Mouse (Mus musculus): Measurements from ENCODE around the gene Mgarp. TPM values are rescaled to one million over a fixed set of nuclear protein-coding genes. Genes with fewer than 3 reads are reported as not detected.
"Not testable (repeated sequence)": the region's sequence is repeated elsewhere in the genome, so short reads cannot be mapped to it uniquely, and the experiment has no call there.

Gene Mgarp
- polyA plus RNA-seq, 1 experiment from 2014 or later: 14.5 TPM

DNA sequence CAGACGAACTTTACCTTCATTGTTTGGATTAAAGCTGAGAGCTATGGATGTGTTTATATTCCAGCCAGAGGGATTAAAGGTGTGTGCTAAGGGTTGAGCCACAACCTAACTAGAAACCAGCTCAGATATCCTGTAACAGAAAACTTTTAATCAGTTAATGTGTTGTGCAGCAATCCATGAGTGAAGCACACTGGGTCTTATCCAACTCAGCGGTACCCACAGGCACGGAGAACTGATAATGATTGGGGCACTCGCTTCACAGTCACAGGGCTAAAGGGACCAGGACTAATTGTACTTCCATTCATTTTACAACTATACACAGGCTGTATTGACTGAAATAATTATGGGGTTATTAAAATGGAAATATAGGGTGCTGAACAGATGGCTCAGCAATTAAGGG, 29.6 kb downstream of the Mgarp start:
- ATAC-seq (ENCODE audit: insufficient number of reproducible peaks, low FRiP score): no peak
- WGBS: 55% methylated on average over 4 of the region's 4 CpGs

DNA sequence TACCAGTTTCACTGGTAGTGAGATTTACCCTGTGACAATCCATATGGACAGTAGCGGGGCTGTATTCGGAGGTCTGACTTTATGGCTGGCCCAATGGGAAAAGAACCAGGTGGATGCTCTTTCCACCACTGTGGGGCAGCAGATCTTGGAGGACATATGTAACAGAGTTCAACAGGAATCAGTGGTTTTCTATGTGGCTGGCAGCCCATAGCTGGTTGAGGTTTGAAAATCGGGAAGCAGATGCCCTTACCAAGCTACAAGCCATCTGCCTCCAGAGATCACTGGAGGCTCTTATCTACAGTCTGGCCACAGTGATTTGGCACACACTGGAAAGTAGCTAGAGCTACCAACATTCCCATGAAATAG, 31.0 kb downstream of the Mgarp start:
- Histone ChIP-seq H3K4me2 (peak overlapping the region; percentile 86), H3K36me3 (no peaks in the 10 kb centered on the region), H3K9ac (peak overlapping the region; percentile 55; the same call in 1 of the 2 replicates), H3K4me1 (replicated peaks) (peaks cover 12% of the 10 kb centered on the region), H3K27me3 (replicated peaks) (no peaks in the 10 kb centered on the region), H3K4me3 (peak overlapping the region; percentile 56), H3K27ac (ENCODE audit: poor library complexity, severe bottlenecking) (peak overlapping the region; percentile 45; the same call in 1 of the 2 replicates), H3K9me3 (replicated peaks) (no peaks in the 10 kb centered on the region)
- ATAC-seq (ENCODE audit: insufficient number of reproducible peaks, low FRiP score): no peak
- WGBS: 6% methylated on average over 3 of the region's 3 CpGs

More for the DNA sequence above, 29.6 kb downstream of the Mgarp start:
- Histone ChIP-seq H3K4me3 (no peak overlapping the region), H3K4me1 (replicated peaks) (peaks cover 12% of the 10 kb centered on the region), H3K36me3 (no peaks in the 10 kb centered on the region), H3K9me3 (replicated peaks) (no peaks in the 10 kb centered on the region), H3K9ac (no peak overlapping the region), H3K27me3 (replicated peaks) (no peaks in the 10 kb centered on the region), H3K4me2 (no peak overlapping the region), H3K27ac (ENCODE audit: poor library complexity, severe bottlenecking) (no peak overlapping the region)

DNA sequence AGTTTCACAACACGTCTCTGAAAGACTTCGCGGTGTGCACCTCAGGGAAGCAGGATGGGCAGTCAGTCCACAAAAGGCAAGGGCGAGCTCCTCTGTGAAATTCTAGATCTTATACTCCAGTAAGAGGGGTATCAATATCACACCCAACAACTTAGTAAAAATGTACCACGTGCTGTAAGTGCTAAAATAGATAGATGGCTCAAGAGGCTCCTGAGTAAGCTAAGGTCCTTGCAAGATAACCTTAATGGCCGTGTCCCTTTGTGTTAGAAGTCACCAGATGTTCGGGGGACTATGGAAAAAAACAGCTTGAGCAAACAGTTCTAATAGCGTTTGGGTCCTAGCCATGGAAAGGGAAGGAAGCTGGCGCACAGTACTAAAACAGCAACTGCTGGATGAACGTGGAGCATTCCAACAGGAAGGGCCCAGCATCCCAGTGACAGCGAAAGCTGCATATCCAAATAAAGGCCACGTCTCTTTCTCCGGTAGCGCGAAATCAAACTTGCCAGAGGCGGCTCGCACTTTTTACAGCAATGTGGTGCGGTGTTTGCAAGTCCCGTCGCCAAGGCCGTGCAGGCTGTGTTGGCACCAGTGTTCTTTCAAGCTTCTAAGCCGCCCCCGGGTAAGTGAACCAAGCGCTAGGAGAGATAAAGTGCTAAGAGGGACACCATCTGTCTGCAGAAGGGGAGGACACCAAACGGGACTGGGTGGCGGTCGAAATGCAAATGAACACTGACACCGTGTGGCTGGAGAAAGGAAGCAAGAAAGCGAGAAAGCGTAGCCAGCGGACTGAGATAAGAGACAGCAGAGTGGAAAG, 31.6 kb downstream of the Mgarp start:
- no peaks in the 10 kb centered on the region for H3K27me3 ChIP-seq (replicated peaks)
- 6% methylated on average over 31 of the region's 31 CpGs for whole genome bisulfite sequencing
- no peaks in the 10 kb centered on the region for H3K36me3 ChIP-seq
- peak overlapping the region; percentile 55 for H3K9ac ChIP-seq
- peak overlapping the region; percentile 86 for H3K4me2 ChIP-seq
- H3K4me3 ChIP-seq: peak overlapping the region; percentile 56
- peaks cover 12% of the 10 kb centered on the region for H3K4me1 ChIP-seq (replicated peaks)
- H3K27ac ChIP-seq (ENCODE audit: poor library complexity, severe bottlenecking): peak overlapping the region; percentile 45; the same call in 1 of the 2 replicates
- peak; percentile 84 for ATAC-seq (ENCODE audit: insufficient number of reproducible peaks, low FRiP score)
- no peaks in the 10 kb centered on the region for H3K9me3 ChIP-seq (replicated peaks)

DNA sequence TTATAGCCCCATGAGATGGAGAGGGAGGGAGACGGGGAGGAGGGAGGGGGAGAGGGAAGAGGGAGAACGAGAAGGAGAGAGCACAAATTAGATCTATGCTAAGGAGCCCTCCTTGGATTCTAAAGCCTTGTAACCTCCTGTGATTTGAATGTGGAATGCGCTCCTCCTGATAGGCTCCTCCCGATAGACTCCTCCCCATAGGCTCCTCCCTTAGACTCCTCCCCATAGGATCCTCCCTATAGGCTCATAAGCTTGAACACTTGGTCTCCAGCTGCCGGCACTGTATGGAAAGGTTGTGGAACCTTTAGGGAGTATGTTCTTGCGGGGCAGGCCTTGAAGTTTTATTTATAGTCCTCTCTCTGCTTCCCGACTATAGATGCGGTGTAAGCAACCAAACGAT, 35.5 kb downstream of the Mgarp start:
- WGBS: 28% methylated on average over 9 of the region's 9 CpGs
- no peak for ATAC-seq (ENCODE audit: insufficient number of reproducible peaks, low FRiP score)

DNA sequence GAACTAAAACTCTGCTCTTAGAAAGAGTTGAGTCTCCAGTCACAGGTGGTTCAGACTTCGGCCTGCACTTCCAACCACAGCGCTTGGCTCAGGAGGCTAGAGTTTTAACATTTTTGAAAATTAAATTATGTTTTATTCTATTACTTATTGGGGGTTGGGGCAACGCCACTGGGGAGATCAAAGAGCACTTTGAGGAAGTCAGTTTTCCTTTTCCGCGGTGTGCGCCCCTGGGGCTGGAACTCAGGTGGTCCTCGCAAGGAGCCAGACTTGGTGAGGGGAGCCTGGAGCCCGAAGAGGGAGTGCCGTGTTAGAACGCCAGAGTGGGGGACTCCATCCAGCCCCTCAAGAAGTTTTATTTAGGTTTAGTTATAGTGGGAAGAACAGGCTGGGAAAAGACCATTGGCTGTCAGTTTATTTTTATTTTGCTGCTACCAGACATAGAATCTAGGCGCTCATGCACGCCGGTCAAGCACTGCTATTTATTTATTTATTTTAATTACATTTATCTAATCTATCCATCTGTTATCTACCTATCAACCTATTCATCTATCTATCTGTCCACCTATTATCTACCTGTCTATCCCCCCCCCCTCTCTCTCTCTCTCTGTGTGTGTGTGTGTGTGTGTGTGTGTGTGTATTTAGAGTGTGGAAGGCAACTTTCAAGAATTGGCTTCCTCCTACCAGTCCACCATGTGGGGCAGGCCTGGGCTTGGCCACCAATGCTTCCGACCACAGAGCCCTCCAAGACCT, 36.8 kb downstream of the Mgarp start:
- no peaks in the 10 kb centered on the region for H3K9me3 ChIP-seq (replicated peaks)
- peaks cover 17% of the 10 kb centered on the region for H3K4me1 ChIP-seq (replicated peaks)
- peak overlapping the region; percentile 84 for H3K4me2 ChIP-seq
- no peaks in the 10 kb centered on the region for H3K36me3 ChIP-seq
- H3K9ac ChIP-seq: no peak overlapping the region
- no peak overlapping the region for H3K27ac ChIP-seq (ENCODE audit: poor library complexity, severe bottlenecking)
- no peaks in the 10 kb centered on the region for H3K27me3 ChIP-seq (replicated peaks)
- H3K4me3 ChIP-seq: peak overlapping the region; percentile 66
- 22% methylated on average over 14 of the region's 14 CpGs for WGBS
- ATAC-seq (ENCODE audit: insufficient number of reproducible peaks, low FRiP score): 0 out of 2 replicates have a peak, but pooled peaks have one; percentile 5

More for the DNA sequence above, 35.5 kb downstream of the Mgarp start:
- no peaks in the 10 kb centered on the region for H3K9me3 ChIP-seq (replicated peaks)
- H3K4me3 ChIP-seq: no peak overlapping the region
- H3K27me3 ChIP-seq (replicated peaks): no peaks in the 10 kb centered on the region
- H3K4me2 ChIP-seq: peak overlapping the region; percentile 22
- peaks cover 26% of the 10 kb centered on the region for H3K4me1 ChIP-seq (replicated peaks)
- H3K27ac ChIP-seq (ENCODE audit: poor library complexity, severe bottlenecking): no peak overlapping the region
- H3K36me3 ChIP-seq: no peaks in the 10 kb centered on the region
- no peak overlapping the region for H3K9ac ChIP-seq

DNA sequence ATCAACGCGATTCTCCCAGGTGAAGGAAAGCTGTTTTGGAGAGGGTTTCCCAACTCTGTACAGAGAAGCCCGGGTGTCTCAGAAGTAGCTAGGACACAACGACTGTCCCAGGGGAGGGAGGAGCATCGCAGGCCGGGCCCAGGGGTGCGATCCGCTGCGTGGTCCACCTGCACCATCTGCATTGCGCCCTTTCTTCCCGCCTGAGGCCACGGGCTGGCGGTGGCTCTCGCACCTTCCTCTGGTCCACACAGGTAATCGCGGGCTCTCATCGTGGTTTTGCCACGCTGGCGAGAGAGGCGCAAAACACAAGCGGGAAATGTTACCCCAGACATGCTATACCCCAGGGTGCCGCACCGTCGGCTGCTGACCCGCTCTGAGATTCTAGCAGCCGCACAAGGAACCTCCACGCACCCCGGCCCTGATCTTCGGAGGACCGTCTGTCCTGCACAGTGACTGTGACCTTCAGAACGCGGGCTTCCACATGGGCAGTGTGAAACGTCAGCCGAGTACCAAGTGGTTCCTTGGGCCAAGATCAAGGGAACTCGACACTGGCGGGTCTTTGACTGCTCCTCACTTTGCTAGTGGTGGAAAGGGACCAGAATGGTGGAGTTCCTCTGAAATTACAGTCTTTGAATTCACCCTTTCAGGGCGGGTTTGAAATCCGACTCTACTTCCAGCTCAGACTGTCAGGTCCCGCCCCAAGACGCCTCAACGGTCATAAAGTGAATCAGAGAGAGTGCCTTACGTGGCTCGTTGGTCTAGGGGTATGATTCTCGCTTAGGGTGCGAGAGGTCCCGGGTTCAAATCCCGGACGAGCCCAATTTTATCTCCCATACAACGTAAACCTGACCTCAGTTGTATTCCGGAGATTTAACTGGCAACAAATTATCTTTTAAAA, 37.6 kb downstream of the Mgarp start:
- H3K27me3 ChIP-seq (replicated peaks): no peaks in the 10 kb centered on the region
- peak overlapping the region; percentile 84 for H3K4me2 ChIP-seq
- WGBS: under 1% methylated on average over 50 of the region's 50 CpGs
- peak overlapping the region; percentile 50 for H3K27ac ChIP-seq (ENCODE audit: poor library complexity, severe bottlenecking)
- no peaks in the 10 kb centered on the region for H3K9me3 ChIP-seq (replicated peaks)
- peak overlapping the region; percentile 78 for H3K9ac ChIP-seq
- peaks cover 14% of the 10 kb centered on the region for H3K4me1 ChIP-seq (replicated peaks)
- peak overlapping the region; percentile 66 for H3K4me3 ChIP-seq
- peak; percentile 82 for ATAC-seq (ENCODE audit: insufficient number of reproducible peaks, low FRiP score)
- H3K36me3 ChIP-seq: no peaks in the 10 kb centered on the region

DNA sequence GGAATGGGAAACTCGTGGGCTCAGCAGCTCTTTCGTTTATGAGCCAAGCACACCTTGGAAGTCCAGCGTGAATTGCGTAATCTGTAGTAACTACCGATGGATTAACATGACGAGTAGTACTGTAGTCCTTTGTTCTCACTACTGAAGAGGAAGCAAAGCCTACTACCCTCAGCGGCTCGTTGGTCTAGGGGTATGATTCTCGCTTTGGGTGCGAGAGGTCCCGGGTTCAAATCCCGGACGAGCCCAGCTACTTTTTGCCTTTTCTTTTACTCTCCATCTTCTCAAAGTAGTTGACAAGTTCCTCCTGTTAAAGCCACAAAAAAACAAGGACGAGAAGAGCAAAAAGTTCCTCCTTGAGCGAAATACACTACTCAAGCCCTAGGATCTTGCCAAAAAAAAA, 38.4 kb downstream of the Mgarp start:
- H3K4me1 ChIP-seq (replicated peaks): peaks cover 14% of the 10 kb centered on the region
- WGBS: 5% methylated on average over 15 of the region's 15 CpGs
- peak overlapping the region; percentile 66 for H3K4me3 ChIP-seq
- no peaks in the 10 kb centered on the region for H3K9me3 ChIP-seq (replicated peaks)
- H3K27me3 ChIP-seq (replicated peaks): no peaks in the 10 kb centered on the region
- H3K4me2 ChIP-seq: peak overlapping the region; percentile 84
- H3K36me3 ChIP-seq: no peaks in the 10 kb centered on the region
- 0 out of 2 replicates have a peak, but pooled peaks have one; percentile 34 for ATAC-seq (ENCODE audit: insufficient number of reproducible peaks, low FRiP score)
- H3K9ac ChIP-seq: no peak overlapping the region
- H3K27ac ChIP-seq (ENCODE audit: poor library complexity, severe bottlenecking): no peak overlapping the region

DNA sequence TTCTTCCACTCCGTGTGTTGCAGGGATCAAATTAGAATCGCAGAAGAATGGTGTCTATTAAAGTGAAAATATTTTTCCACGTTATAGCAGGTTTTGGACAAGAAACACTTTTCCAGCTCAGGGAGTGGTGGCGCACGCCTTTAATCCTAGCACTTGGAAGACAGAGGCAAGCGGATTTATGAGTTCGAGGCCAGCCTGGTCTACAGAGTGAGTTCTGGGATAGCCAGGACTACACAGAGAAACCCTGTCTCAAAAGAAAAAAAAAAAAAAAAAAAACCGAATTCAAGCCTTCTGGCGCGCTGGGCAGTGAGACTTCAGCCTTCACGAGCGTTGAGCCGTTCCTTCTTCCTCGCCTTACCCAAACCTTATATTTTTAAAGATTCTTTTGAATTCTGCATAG, 38.9 kb downstream of the Mgarp start:
- peak overlapping the region; percentile 66 for H3K4me3 ChIP-seq
- no peaks in the 10 kb centered on the region for H3K27me3 ChIP-seq (replicated peaks)
- 10% methylated on average over 14 of the region's 14 CpGs for WGBS
- no peak overlapping the region for H3K9ac ChIP-seq
- no peak for ATAC-seq (ENCODE audit: insufficient number of reproducible peaks, low FRiP score)
- no peak overlapping the region for H3K27ac ChIP-seq (ENCODE audit: poor library complexity, severe bottlenecking)
- peak overlapping the region; percentile 84 for H3K4me2 ChIP-seq
- H3K9me3 ChIP-seq (replicated peaks): no peaks in the 10 kb centered on the region
- peaks cover 14% of the 10 kb centered on the region for H3K4me1 ChIP-seq (replicated peaks)
- no peaks in the 10 kb centered on the region for H3K36me3 ChIP-seq

DNA sequence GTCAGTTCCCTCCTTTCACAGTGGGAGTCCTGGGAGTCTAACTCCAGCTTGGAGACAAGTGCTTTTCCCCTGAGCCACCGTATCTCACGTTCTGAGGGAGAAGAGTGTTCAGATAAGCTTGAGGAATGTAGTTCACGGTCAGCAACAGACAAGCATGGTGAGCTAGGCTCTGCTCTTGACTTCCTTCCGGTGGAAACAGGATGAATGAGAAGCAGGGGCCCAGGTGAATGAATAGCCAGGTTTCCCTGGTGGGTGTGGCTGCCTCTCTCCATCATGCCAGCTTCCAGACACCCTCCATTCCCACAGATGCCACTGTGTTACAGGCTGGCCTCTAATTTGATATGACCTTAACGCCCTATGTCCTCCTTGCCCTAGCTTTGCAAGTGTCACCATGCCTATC, 39.5 kb downstream of the Mgarp start:
- peaks cover 14% of the 10 kb centered on the region for H3K4me1 ChIP-seq (replicated peaks)

DNA sequence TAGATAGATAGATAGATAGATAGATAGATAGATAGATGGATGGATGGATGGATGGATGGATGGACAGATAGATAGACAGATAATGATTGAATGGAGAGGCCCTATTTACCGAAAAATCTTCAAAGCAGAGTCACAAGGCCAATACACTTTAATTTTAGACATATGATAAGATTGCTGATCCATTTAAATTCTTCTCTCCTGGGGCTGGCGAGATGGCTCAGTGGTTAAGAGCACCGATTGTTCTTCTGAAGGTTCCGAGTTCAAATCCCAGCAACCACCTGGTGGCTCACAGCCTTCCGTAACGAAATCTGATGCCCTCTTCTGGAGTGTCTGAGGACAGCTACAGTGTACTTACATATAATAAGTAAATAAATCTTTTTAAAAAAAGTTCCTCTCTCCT, 41.6 kb downstream of the Mgarp start:
- H3K9me3 ChIP-seq (replicated peaks); H3K36me3 ChIP-seq; H3K27ac ChIP-seq (ENCODE audit: poor library complexity, severe bottlenecking); H3K4me3 ChIP-seq; H3K4me2 ChIP-seq; ATAC-seq (ENCODE audit: insufficient number of reproducible peaks, low FRiP score); H3K27me3 ChIP-seq (replicated peaks); H3K9ac ChIP-seq: not testable (repeated sequence)
- H3K4me1 ChIP-seq (replicated peaks): peaks cover 14% of the 10 kb centered on the region
- WGBS: 85% methylated on average over 6 of the region's 6 CpGs

More for the DNA sequence above, 39.5 kb downstream of the Mgarp start:
- no peaks in the 10 kb centered on the region for H3K27me3 ChIP-seq (replicated peaks)
- no peak overlapping the region for H3K4me3 ChIP-seq
- 15% methylated on average over 5 of the region's 5 CpGs for WGBS
- ATAC-seq (ENCODE audit: insufficient number of reproducible peaks, low FRiP score): no peak
- no peak overlapping the region for H3K27ac ChIP-seq (ENCODE audit: poor library complexity, severe bottlenecking)
- H3K9ac ChIP-seq: no peak overlapping the region
- no peaks in the 10 kb centered on the region for H3K9me3 ChIP-seq (replicated peaks)
- peak overlapping the region; percentile 84 for H3K4me2 ChIP-seq
- H3K36me3 ChIP-seq: no peaks in the 10 kb centered on the region
